Mouse (Mus musculus) cortical plate, adult 2 months (tissue): ENCODE measurements around the gene Chka.

Source experiments
- CTCF ChIP-seq: fragments of 200-500 bp; IDR thresholded peaks from 2 replicates; pipeline ENCODE4 v1.5.1; 2011; ENCODE audit warnings: mild to moderate bottlenecking, control low read depth, low read length; ENCODE audit not compliant: insufficient read depth; ENCODE audit errors: extremely low read depth
- POLR2A ChIP-seq: fragments of 200-500 bp; IDR thresholded peaks from 2 replicates; pipeline ENCODE4 v1.6.1; 2011; ENCODE audit warnings: mild to moderate bottlenecking, low read length, control low read depth; ENCODE audit not compliant: insufficient read depth; ENCODE audit errors: extremely low read depth

DNA sequence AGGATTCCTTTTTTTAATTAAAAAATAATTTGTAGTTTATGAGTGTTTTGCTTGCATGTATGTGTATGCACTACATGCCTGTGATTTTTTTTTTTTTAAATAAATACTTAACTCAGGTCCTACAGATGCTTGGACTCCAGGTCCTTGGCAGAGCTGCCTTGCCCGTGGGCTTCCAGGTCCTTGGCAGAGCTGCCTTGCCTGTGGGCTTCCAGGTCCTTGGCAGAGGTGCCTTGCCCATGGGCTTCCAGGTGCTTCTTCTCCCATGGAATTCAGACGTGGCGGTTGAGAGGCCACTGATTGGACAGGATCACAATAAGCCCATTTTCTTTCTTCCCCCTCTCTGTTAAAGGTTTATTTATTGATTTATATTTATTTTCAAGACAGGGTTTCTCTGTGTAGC, 5.6 kb downstream of the Chka start:
- TF ChIP-seq CTCF (no peak), POLR2A (no peak)
